Mouse (Mus musculus) forebrain, embryonic 10.5 days (tissue): ENCODE results near the gene Cyp4a12a. TPM values are rescaled to one million over a fixed set of nuclear protein-coding genes. Genes with fewer than 3 reads are reported as not detected.
"Not testable (repeated sequence)": the region's sequence is repeated elsewhere in the genome, so short reads cannot be mapped to it uniquely, and the experiment has no call there.

Source experiments
- DNase-seq: peaks from one replicate; pipeline ENCODE4 v3.0.0-alpha.2; 2017; ENCODE audit warnings: low spot score; ENCODE audit errors: extremely low spot score
- H3K27ac ChIP-seq: fragments of 300-500 bp; sonication (generic); 2 replicates; pipeline ENCODE4 v1.5.1; 2016; ENCODE audit warnings: mild to moderate bottlenecking
- H3K27me3 ChIP-seq: fragments of 300-500 bp; sonication (generic); 2 replicates; pipeline ENCODE4 v1.6.1; 2016; ENCODE audit warnings: mild to moderate bottlenecking; ENCODE audit not compliant: poor library complexity, severe bottlenecking
- H3K36me3 ChIP-seq: fragments of 300-500 bp; sonication (generic); replicated peaks from 2 replicates; pipeline ENCODE4 v1.6.1; 2016; ENCODE audit warnings: mild to moderate bottlenecking, moderate library complexity
- H3K4me1 ChIP-seq: fragments of 300-500 bp; sonication (generic); 2 replicates; pipeline ENCODE4 v1.6.1; 2016
- H3K4me3 ChIP-seq: fragments of 300-500 bp; sonication (generic); 2 replicates; pipeline ENCODE4 v1.5.1; 2016; ENCODE audit warnings: mild to moderate bottlenecking, moderate library complexity
- H3K9me3 ChIP-seq: fragments of 300-500 bp; sonication (generic); 2 replicates; pipeline ENCODE4 v1.6.1; 2016; ENCODE audit warnings: mild to moderate bottlenecking, moderate library complexity
- WGBS: fragments of 180-500 bp; shearing (Covaris S2); methylation state at CpG from one replicate; pipeline ENCODE4 v1.1.7; 2016; 5-methylcytosine and 5-hydroxymethylcytosine counted together
- polyA plus RNA-seq: library from polyadenylated mRNA; unstranded; fragments of >200 nt; fragmentation: Nextera tagmentation; extraction: Ambion mirVana; gene quantifications from 2 replicates; pipeline ENCODE4 v1.2.1, GENCODE M21; 2016

Gene Cyp4a12a
- polyA plus RNA-seq: not detected in 2 replicates

- H3K4me3 ChIP-seq, H3K36me3 ChIP-seq, DNase-seq, H3K9me3 ChIP-seq, H3K27me3 ChIP-seq, H3K4me1 ChIP-seq, H3K27ac ChIP-seq: not testable (repeated sequence)
These were observed at the start of gene Cyp4a12a for GRCm38 (mm10) chr4:115298746-115299145. Gene Cyp4a12a (plus strand): TSS chr4:115299046.

- H3K36me3 ChIP-seq, DNase-seq, H3K4me3 ChIP-seq, H3K9me3 ChIP-seq, H3K27ac ChIP-seq, H3K4me1 ChIP-seq, H3K27me3 ChIP-seq: not testable (repeated sequence)
- WGBS: 79% methylated on average over 3 of the region's 4 CpGs
These were observed 33.9 kb upstream of the Cyp4a12a start for GRCm38 (mm10) chr4:115264687-115265569.

GRCm38 (mm10) chr4:115278215-115278982, 20.4 kb upstream of the Cyp4a12a start:
- not testable (repeated sequence) for H3K27me3 ChIP-seq, DNase-seq, H3K4me1 ChIP-seq, H3K36me3 ChIP-seq, H3K27ac ChIP-seq, H3K9me3 ChIP-seq, H3K4me3 ChIP-seq
- WGBS: 90% methylated on average over 2 of the region's 3 CpGs

GRCm38 (mm10) chr4:115280342-115280741, 18.5 kb upstream of the Cyp4a12a start:
- Histone ChIP-seq H3K27me3 (no peaks in the 10 kb centered on the region), H3K9me3 (no peaks in the 10 kb centered on the region), H3K4me1 (peaks cover 8% of the 10 kb centered on the region), H3K27ac (no peak overlapping the region), H3K36me3 (no peaks in the 10 kb centered on the region), H3K4me3 (peak overlapping the region; percentile 56)
- no peak for DNase-seq

GRCm38 (mm10) chr4:115280779-115281178, 18.1 kb upstream of the Cyp4a12a start:
- 8% methylated on average over 10 of the region's 10 CpGs for WGBS
- not testable (repeated sequence) for H3K9me3 ChIP-seq, H3K4me1 ChIP-seq, H3K27me3 ChIP-seq, H3K36me3 ChIP-seq
- H3K27ac ChIP-seq: peak overlapping the region; percentile 78
- DNase-seq: peak; percentile 18
- H3K4me3 ChIP-seq: peak overlapping the region; percentile 56

- not testable (repeated sequence) for H3K36me3 ChIP-seq, DNase-seq, H3K27me3 ChIP-seq, H3K4me1 ChIP-seq, H3K9me3 ChIP-seq
- Histone ChIP-seq H3K27ac (0 out of 2 replicates have a peak overlapping the region, but pooled peaks have one; percentile 78), H3K4me3 (peak overlapping the region; percentile 56)
- WGBS: 17% methylated on average over 23 of the region's 23 CpGs
These were observed 17.5 kb upstream of the Cyp4a12a start for GRCm38 (mm10) chr4:115281231-115281767.

- H3K4me1 ChIP-seq, H3K9me3 ChIP-seq, H3K27ac ChIP-seq, H3K27me3 ChIP-seq, H3K36me3 ChIP-seq, H3K4me3 ChIP-seq, DNase-seq: not testable (repeated sequence)
These were observed 26.9 kb downstream of the Cyp4a12a start for GRCm38 (mm10) chr4:115325722-115326121.

GRCm38 (mm10) chr4:115365624-115366023, 66.8 kb downstream of the Cyp4a12a start:
- 82% methylated on average over 3 of the region's 3 CpGs for WGBS
- H3K27me3 ChIP-seq: not testable (repeated sequence)

GRCm38 (mm10) chr4:115368067-115368466, 69.2 kb downstream of the Cyp4a12a start:
- not testable (repeated sequence) for H3K27me3 ChIP-seq, H3K9me3 ChIP-seq, H3K27ac ChIP-seq, H3K4me3 ChIP-seq, DNase-seq, H3K36me3 ChIP-seq, H3K4me1 ChIP-seq

More at GRCm38 (mm10) chr4:115365624-115366023, 66.8 kb downstream of the Cyp4a12a start:
- not testable (repeated sequence) for H3K4me1 ChIP-seq, DNase-seq, H3K9me3 ChIP-seq, H3K27ac ChIP-seq, H3K36me3 ChIP-seq, H3K4me3 ChIP-seq

Other genes starting within 250 kb of the Cyp4a12a start
- gene Tal1, start 242.6 kb upstream of the Cyp4a12a start, polyA plus RNA-seq: 1.5 and 2.2 TPM in 2 replicates
- gene Pdzk1ip1, start 210.3 kb upstream of the Cyp4a12a start, polyA plus RNA-seq: 7.4 and 12.6 TPM in 2 replicates
- 0.07 and 0.12 TPM in 2 replicates for gene Cyp4x1, start 164.8 kb upstream of the Cyp4a12a start, polyA plus RNA-seq
- not detected in 2 replicates for gene Cyp4a29, start 57.0 kb upstream of the Cyp4a12a start, polyA plus RNA-seq
- gene Cyp4a12b, start 112.6 kb downstream of the Cyp4a12a start, polyA plus RNA-seq: not detected in 2 replicates
- gene Cyp4a30b, start 153.6 kb downstream of the Cyp4a12a start, polyA plus RNA-seq: not detected in 2 replicates
- gene Cyp4a14, start 197.1 kb downstream of the Cyp4a12a start, polyA plus RNA-seq: not detected in 2 replicates
- not detected in 2 replicates for gene Cyp4a10, start 219.2 kb downstream of the Cyp4a12a start, polyA plus RNA-seq